Mouse (Mus musculus): ENCODE data around the gene Gm26657. TPM values are rescaled to one million over a fixed set of nuclear protein-coding genes. Genes with fewer than 3 reads are reported as not detected.

Gene Gm26657
- not detected in 2 replicates for polyA plus RNA-seq (2014; fragmentation: Nextera tagmentation; extraction: Ambion mirVana)

- no peak for DNase-seq (ENCODE audit: low spot score)
- no peak within 1 kb of the TSS for H3K4me2 ChIP-seq
- H3K27me3 ChIP-seq (replicated peaks; ENCODE audit: control insufficient read depth, insufficient read depth, low read length), result no peaks in the 10 kb centered on the region
- H3K36me3 ChIP-seq (ENCODE audit: control insufficient read depth, insufficient read depth, low read length), result no peaks in the 10 kb centered on the region
- H3K9ac ChIP-seq (ENCODE audit: low read depth, low read length), result no peak within 1 kb of the TSS
- 85% methylated on average over 18 of the region's 18 CpGs for WGBS
- ATAC-seq (replicated peaks; ENCODE audit: low FRiP score), result no peak
- H3K4me3 ChIP-seq (ENCODE audit: low read depth, low read length), result no peak within 1 kb of the TSS
- H3K9me3 ChIP-seq (ENCODE audit: control insufficient read depth, low read length), result no peaks in the 10 kb centered on the region
- no peaks in the 10 kb centered on the region for H3K4me1 ChIP-seq (replicated peaks; ENCODE audit: control insufficient read depth, insufficient read depth, low read length)
- H3K27ac ChIP-seq (ENCODE audit: low read depth, low read length), result no peak within 1 kb of the TSS
Measured at GRCm38 (mm10) chr4:56740020-56740485, at the start of gene Gm26657. TSS of gene Gm26657 (plus strand) at chr4:56740070.

DNA sequence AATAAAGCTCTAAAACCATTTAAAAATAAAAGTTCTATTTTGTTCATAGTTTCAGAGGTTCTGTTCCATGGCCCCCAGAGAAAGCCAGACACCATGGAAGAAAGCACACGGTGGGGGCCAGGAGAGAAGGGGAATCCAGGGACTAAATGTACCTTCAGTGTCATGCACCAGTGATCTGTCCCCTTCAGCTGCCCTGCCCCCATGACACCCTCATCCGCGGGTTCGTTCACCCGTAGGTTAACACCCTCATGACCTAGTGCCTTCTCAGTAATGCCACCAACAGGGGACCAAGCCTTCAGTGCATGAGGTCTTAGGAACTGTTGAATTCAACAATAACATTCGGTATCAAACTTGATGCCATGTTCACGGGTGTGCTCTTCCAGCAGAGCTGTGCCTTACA is 43.5 kb upstream of the Gm26657 start:
- Histone ChIP-seq H3K4me2 (no peak overlapping the region), H3K36me3 (ENCODE audit: control insufficient read depth, insufficient read depth, low read length) (no peaks in the 10 kb centered on the region), H3K27ac (ENCODE audit: low read depth, low read length) (no peak overlapping the region), H3K9me3 (ENCODE audit: control insufficient read depth, low read length) (no peaks in the 10 kb centered on the region), H3K4me1 (replicated peaks; ENCODE audit: control insufficient read depth, insufficient read depth, low read length) (no peaks in the 10 kb centered on the region), H3K4me3 (ENCODE audit: low read depth, low read length) (no peak overlapping the region), H3K27me3 (replicated peaks; ENCODE audit: control insufficient read depth, insufficient read depth, low read length) (no peaks in the 10 kb centered on the region), H3K9ac (ENCODE audit: low read depth, low read length) (no peak overlapping the region)
- no peak for DNase-seq (ENCODE audit: low spot score)
- no peak for ATAC-seq (replicated peaks; ENCODE audit: low FRiP score)
- 79% methylated on average over 7 of the region's 7 CpGs for WGBS

GRCm38 (mm10) chr4:56698671-56699070 is 41.2 kb upstream of the Gm26657 start:
- no peak overlapping the region for H3K4me2 ChIP-seq
- ATAC-seq (replicated peaks; ENCODE audit: low FRiP score), result no peak
- H3K36me3 ChIP-seq (ENCODE audit: control insufficient read depth, insufficient read depth, low read length), result no peaks in the 10 kb centered on the region
- no peak for DNase-seq (ENCODE audit: low spot score)
- no peak overlapping the region for H3K9ac ChIP-seq (ENCODE audit: low read depth, low read length)
- H3K4me3 ChIP-seq (ENCODE audit: low read depth, low read length), result no peak overlapping the region
- no peaks in the 10 kb centered on the region for H3K4me1 ChIP-seq (replicated peaks; ENCODE audit: control insufficient read depth, insufficient read depth, low read length)
- 37% methylated on average over 5 of the region's 5 CpGs for WGBS
- H3K9me3 ChIP-seq (ENCODE audit: control insufficient read depth, low read length), result no peaks in the 10 kb centered on the region
- no peaks in the 10 kb centered on the region for H3K27me3 ChIP-seq (replicated peaks; ENCODE audit: control insufficient read depth, insufficient read depth, low read length)
- no peak overlapping the region for H3K27ac ChIP-seq (ENCODE audit: low read depth, low read length)

DNA sequence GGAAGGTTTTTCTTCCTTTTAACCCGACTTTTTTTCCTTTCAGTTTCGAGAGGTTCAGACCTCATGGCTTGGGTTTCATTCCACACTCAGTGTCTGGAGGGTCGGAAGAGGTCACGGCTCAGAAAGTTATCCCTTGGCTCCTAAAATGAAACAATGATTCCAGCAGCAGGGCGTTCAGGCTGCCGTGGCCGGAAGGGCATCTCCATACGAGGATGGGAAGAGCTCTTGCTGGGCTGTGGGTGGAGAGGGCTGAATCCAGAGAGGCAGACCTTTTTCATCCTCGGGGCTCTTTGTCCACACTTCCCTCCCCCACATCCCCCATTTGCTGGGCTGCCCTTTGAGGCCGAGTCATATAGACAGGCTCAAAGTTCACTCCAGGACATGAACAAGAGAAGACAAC is 37.6 kb upstream of the Gm26657 start:
- no peaks in the 10 kb centered on the region for H3K4me1 ChIP-seq (replicated peaks; ENCODE audit: control insufficient read depth, insufficient read depth, low read length)
- H3K36me3 ChIP-seq (ENCODE audit: control insufficient read depth, insufficient read depth, low read length), result no peaks in the 10 kb centered on the region
- H3K4me2 ChIP-seq, result no peak overlapping the region
- no peak overlapping the region for H3K9ac ChIP-seq (ENCODE audit: low read depth, low read length)
- H3K27me3 ChIP-seq (replicated peaks; ENCODE audit: control insufficient read depth, insufficient read depth, low read length), result no peaks in the 10 kb centered on the region
- ATAC-seq (replicated peaks; ENCODE audit: low FRiP score) (no peak), DNase-seq (ENCODE audit: low spot score) (no peak)
- H3K4me3 ChIP-seq (ENCODE audit: low read depth, low read length), result no peak overlapping the region
- H3K9me3 ChIP-seq (ENCODE audit: control insufficient read depth, low read length), result no peaks in the 10 kb centered on the region
- WGBS, result 37% methylated on average over 10 of the region's 10 CpGs
- H3K27ac ChIP-seq (ENCODE audit: low read depth, low read length), result no peak overlapping the region

DNA sequence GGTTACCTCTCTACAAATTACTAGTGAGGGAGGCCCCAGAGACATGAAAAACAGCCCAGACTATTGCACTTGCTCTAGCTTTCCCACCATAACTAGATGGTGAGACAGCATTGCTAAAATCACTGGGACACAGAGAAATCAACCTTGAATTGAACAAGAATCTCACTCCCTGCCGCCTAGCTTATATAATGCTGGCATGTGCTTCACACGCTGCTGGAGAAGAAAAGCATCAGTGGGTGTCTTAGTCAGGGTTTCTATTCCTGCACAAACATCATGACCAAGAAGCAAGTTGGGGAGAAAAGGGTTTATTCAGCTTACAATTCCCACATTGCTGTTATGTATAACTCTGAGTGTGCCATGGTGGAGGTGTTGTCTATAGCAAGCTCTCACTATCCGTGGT is 26.7 kb upstream of the Gm26657 start:
- 83% methylated on average over 3 of the region's 3 CpGs for WGBS
- Histone ChIP-seq H3K27me3 (replicated peaks; ENCODE audit: control insufficient read depth, insufficient read depth, low read length) (no peaks in the 10 kb centered on the region), H3K4me1 (replicated peaks; ENCODE audit: control insufficient read depth, insufficient read depth, low read length) (no peaks in the 10 kb centered on the region), H3K9ac (ENCODE audit: low read depth, low read length) (no peak overlapping the region), H3K27ac (ENCODE audit: low read depth, low read length) (no peak overlapping the region), H3K36me3 (ENCODE audit: control insufficient read depth, insufficient read depth, low read length) (no peaks in the 10 kb centered on the region), H3K9me3 (ENCODE audit: control insufficient read depth, low read length) (no peaks in the 10 kb centered on the region), H3K4me2 (no peak overlapping the region), H3K4me3 (ENCODE audit: low read depth, low read length) (no peak overlapping the region)
- ATAC-seq (replicated peaks; ENCODE audit: low FRiP score) (no peak), DNase-seq (ENCODE audit: low spot score) (no peak)

- WGBS, result 61% methylated on average over 5 of the region's 5 CpGs
- no peak overlapping the region for H3K9ac ChIP-seq (ENCODE audit: low read depth, low read length)
- no peaks in the 10 kb centered on the region for H3K4me1 ChIP-seq (replicated peaks; ENCODE audit: control insufficient read depth, insufficient read depth, low read length)
- DNase-seq (ENCODE audit: low spot score), result no peak
- no peaks in the 10 kb centered on the region for H3K9me3 ChIP-seq (ENCODE audit: control insufficient read depth, low read length)
- H3K4me3 ChIP-seq (ENCODE audit: low read depth, low read length), result no peak overlapping the region
- no peak for ATAC-seq (replicated peaks; ENCODE audit: low FRiP score)
- H3K4me2 ChIP-seq, result no peak overlapping the region
- no peaks in the 10 kb centered on the region for H3K27me3 ChIP-seq (replicated peaks; ENCODE audit: control insufficient read depth, insufficient read depth, low read length)
- no peak overlapping the region for H3K27ac ChIP-seq (ENCODE audit: low read depth, low read length)
- H3K36me3 ChIP-seq (ENCODE audit: control insufficient read depth, insufficient read depth, low read length), result no peaks in the 10 kb centered on the region
Measured at GRCm38 (mm10) chr4:56716801-56717200, 23.1 kb upstream of the Gm26657 start.

DNA sequence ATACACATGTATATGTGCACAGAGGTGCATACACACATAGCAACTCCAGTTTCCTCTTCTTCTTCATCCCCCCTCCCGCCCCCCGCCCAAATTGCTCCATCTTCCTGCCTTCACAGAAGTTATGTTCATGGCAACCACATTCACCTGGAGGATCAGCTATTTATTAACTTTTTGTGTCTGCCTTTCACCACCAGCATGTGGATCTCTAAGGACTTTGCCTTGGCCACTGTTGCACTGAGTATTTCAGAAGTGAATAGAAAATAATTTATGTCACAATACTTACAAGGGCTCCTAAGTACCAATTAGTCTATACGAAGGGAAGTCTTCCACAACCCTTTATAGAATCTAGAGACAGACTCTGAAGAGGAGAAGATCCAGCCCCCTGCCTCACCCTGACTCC is 21.9 kb upstream of the Gm26657 start:
- no peak overlapping the region for H3K27ac ChIP-seq (ENCODE audit: low read depth, low read length)
- H3K4me2 ChIP-seq, result no peak overlapping the region
- no peak for ATAC-seq (replicated peaks; ENCODE audit: low FRiP score)
- H3K9me3 ChIP-seq (ENCODE audit: control insufficient read depth, low read length), result no peaks in the 10 kb centered on the region
- H3K9ac ChIP-seq (ENCODE audit: low read depth, low read length), result no peak overlapping the region
- no peaks in the 10 kb centered on the region for H3K4me1 ChIP-seq (replicated peaks; ENCODE audit: control insufficient read depth, insufficient read depth, low read length)
- no peak for DNase-seq (ENCODE audit: low spot score)
- no peaks in the 10 kb centered on the region for H3K36me3 ChIP-seq (ENCODE audit: control insufficient read depth, insufficient read depth, low read length)
- WGBS, result 86% methylated on average over 3 of the region's 3 CpGs
- H3K27me3 ChIP-seq (replicated peaks; ENCODE audit: control insufficient read depth, insufficient read depth, low read length), result no peaks in the 10 kb centered on the region
- no peak overlapping the region for H3K4me3 ChIP-seq (ENCODE audit: low read depth, low read length)

GRCm38 (mm10) chr4:56718573-56719442 is 21.1 kb upstream of the Gm26657 start:
- Histone ChIP-seq H3K4me2 (no peak overlapping the region), H3K36me3 (ENCODE audit: control insufficient read depth, insufficient read depth, low read length) (no peaks in the 10 kb centered on the region), H3K27me3 (replicated peaks; ENCODE audit: control insufficient read depth, insufficient read depth, low read length) (no peaks in the 10 kb centered on the region), H3K9ac (ENCODE audit: low read depth, low read length) (no peak overlapping the region), H3K4me1 (replicated peaks; ENCODE audit: control insufficient read depth, insufficient read depth, low read length) (no peaks in the 10 kb centered on the region), H3K9me3 (ENCODE audit: control insufficient read depth, low read length) (no peaks in the 10 kb centered on the region), H3K27ac (ENCODE audit: low read depth, low read length) (no peak overlapping the region), H3K4me3 (ENCODE audit: low read depth, low read length) (no peak overlapping the region)
- 66% methylated on average over 12 of the region's 12 CpGs for WGBS
- ATAC-seq (replicated peaks; ENCODE audit: low FRiP score), result no peak
- DNase-seq (ENCODE audit: low spot score), result no peak

DNA sequence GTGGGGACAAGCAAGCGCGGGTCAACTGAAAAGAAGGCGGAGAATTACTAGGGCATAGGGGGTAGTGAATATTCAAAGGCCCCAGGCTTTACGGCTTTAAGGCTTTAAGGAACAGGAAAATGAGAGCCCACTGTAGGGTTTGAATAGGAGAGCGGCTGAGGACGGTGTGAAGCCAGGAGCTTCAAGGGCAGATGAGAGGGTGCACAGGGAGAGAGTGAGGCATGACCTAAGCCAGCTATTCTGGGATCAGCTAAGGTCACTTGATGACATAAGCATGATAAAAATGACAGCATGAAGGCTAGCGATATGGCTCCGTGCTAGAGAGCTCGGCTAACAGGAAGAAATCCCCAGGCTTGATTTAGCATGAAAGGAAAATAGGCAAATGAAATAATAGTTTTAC is 20.4 kb upstream of the Gm26657 start:
- no peaks in the 10 kb centered on the region for H3K4me1 ChIP-seq (replicated peaks; ENCODE audit: control insufficient read depth, insufficient read depth, low read length)

More for the DNA sequence above, 20.4 kb upstream of the Gm26657 start:
- Histone ChIP-seq H3K9me3 (ENCODE audit: control insufficient read depth, low read length) (no peaks in the 10 kb centered on the region), H3K27ac (ENCODE audit: low read depth, low read length) (no peak overlapping the region), H3K27me3 (replicated peaks; ENCODE audit: control insufficient read depth, insufficient read depth, low read length) (no peaks in the 10 kb centered on the region), H3K4me3 (ENCODE audit: low read depth, low read length) (no peak overlapping the region), H3K9ac (ENCODE audit: low read depth, low read length) (no peak overlapping the region), H3K4me2 (no peak overlapping the region), H3K36me3 (ENCODE audit: control insufficient read depth, insufficient read depth, low read length) (no peaks in the 10 kb centered on the region)
- ATAC-seq (replicated peaks; ENCODE audit: low FRiP score) (no peak), DNase-seq (ENCODE audit: low spot score) (no peak)
- 70% methylated on average over 9 of the region's 9 CpGs for WGBS

Measured in liver, embryonic 11.5 days (tissue).